Mouse (Mus musculus): ENCODE measurements around the gene Cln3. TPM values are rescaled to one million over a fixed set of nuclear protein-coding genes. Genes with fewer than 3 reads are reported as not detected.

Cln3 gene
- polyA plus RNA-seq, 1 experiment from 2014 or later: 37.3 TPM

Small RNAs within 50 kb of the gene (microRNA-seq; reads per million reads assigned to microRNA genes)
- gene Mir7059: 3.5 reads per million, percentile 14 among the genes with 10 or more reads in this experiment

Other genes starting within 250 kb of the Cln3 start
- gene Lat, start 216.2 kb downstream of the Cln3 start, polyA plus RNA-seq (2015; fragmentation: Nextera tagmentation; extraction: Ambion mirVana): 0.77 and 0.98 TPM in 2 replicates
- gene Spns1, start 208.4 kb downstream of the Cln3 start, polyA plus RNA-seq (2015; fragmentation: Nextera tagmentation; extraction: Ambion mirVana): 75.5 and 80.1 TPM in 2 replicates
- gene Nfatc2ip, start 189.1 kb downstream of the Cln3 start, polyA plus RNA-seq (2015; fragmentation: Nextera tagmentation; extraction: Ambion mirVana): 2.6 and 2.9 TPM in 2 replicates
- not detected in 2 replicates for gene Cd19, start 170.9 kb downstream of the Cln3 start, polyA plus RNA-seq (2015; fragmentation: Nextera tagmentation; extraction: Ambion mirVana)
- gene Rabep2, start 157.1 kb downstream of the Cln3 start, polyA plus RNA-seq (2015; fragmentation: Nextera tagmentation; extraction: Ambion mirVana): 24.4 and 26.5 TPM in 2 replicates
- 0.30 and 0.51 TPM in 2 replicates for gene Atp2a1, start 122.7 kb downstream of the Cln3 start, polyA plus RNA-seq (2015; fragmentation: Nextera tagmentation; extraction: Ambion mirVana)
- 71.2 and 73.9 TPM in 2 replicates for gene Sh2b1, start 110.4 kb downstream of the Cln3 start, polyA plus RNA-seq (2015; fragmentation: Nextera tagmentation; extraction: Ambion mirVana)
- 131 and 140 TPM in 2 replicates for gene Tufm, start 98.5 kb downstream of the Cln3 start, polyA plus RNA-seq (2015; fragmentation: Nextera tagmentation; extraction: Ambion mirVana)
- gene Atxn2l, start 82.4 kb downstream of the Cln3 start, polyA plus RNA-seq (2015; fragmentation: Nextera tagmentation; extraction: Ambion mirVana): 65.4 and 69.9 TPM in 2 replicates
- 181 and 190 TPM in 2 replicates for gene Eif3c, start 19.4 kb downstream of the Cln3 start, polyA plus RNA-seq (2015; fragmentation: Nextera tagmentation; extraction: Ambion mirVana)
- 0.29 and 0.77 TPM in 2 replicates for gene Apobr, start 875 bp downstream of the Cln3 start, polyA plus RNA-seq (2015; fragmentation: Nextera tagmentation; extraction: Ambion mirVana)
- not detected in 2 replicates for gene Il27, start 9.1 kb upstream of the Cln3 start, polyA plus RNA-seq (2015; fragmentation: Nextera tagmentation; extraction: Ambion mirVana)
- 5.2 and 5.7 TPM in 2 replicates for gene Nupr1, start 45.0 kb upstream of the Cln3 start, polyA plus RNA-seq (2015; fragmentation: Nextera tagmentation; extraction: Ambion mirVana)
- 55.8 and 57.5 TPM in 2 replicates for gene Sgf29, start 63.5 kb upstream of the Cln3 start, polyA plus RNA-seq (2015; fragmentation: Nextera tagmentation; extraction: Ambion mirVana)
- gene Sult1a1, start 90.6 kb upstream of the Cln3 start, polyA plus RNA-seq (2015; fragmentation: Nextera tagmentation; extraction: Ambion mirVana): 4.3 and 5.9 TPM in 2 replicates
- 124 and 132 TPM in 2 replicates for gene Bola2, start 109.6 kb upstream of the Cln3 start, polyA plus RNA-seq (2015; fragmentation: Nextera tagmentation; extraction: Ambion mirVana)
- gene Slx1b, start 110.0 kb upstream of the Cln3 start, polyA plus RNA-seq (2015; fragmentation: Nextera tagmentation; extraction: Ambion mirVana): 14.4 and 20.3 TPM in 2 replicates
- 109 and 119 TPM in 2 replicates for gene Coro1a, start 122.0 kb upstream of the Cln3 start, polyA plus RNA-seq (2015; fragmentation: Nextera tagmentation; extraction: Ambion mirVana)
- 98.2 and 100.0 TPM in 2 replicates for gene Mapk3, start 173.8 kb upstream of the Cln3 start, polyA plus RNA-seq (2015; fragmentation: Nextera tagmentation; extraction: Ambion mirVana)
- 1.3 and 2.6 TPM in 2 replicates for gene Gdpd3, start 180.5 kb upstream of the Cln3 start, polyA plus RNA-seq (2015; fragmentation: Nextera tagmentation; extraction: Ambion mirVana)
- 199 and 202 TPM in 2 replicates for gene Ypel3, start 191.1 kb upstream of the Cln3 start, polyA plus RNA-seq (2015; fragmentation: Nextera tagmentation; extraction: Ambion mirVana)
- 0.73 and 0.86 TPM in 2 replicates for gene Tbx6, start 195.7 kb upstream of the Cln3 start, polyA plus RNA-seq (2015; fragmentation: Nextera tagmentation; extraction: Ambion mirVana)
- 196 and 202 TPM in 2 replicates for gene Ppp4c, start 206.7 kb upstream of the Cln3 start, polyA plus RNA-seq (2015; fragmentation: Nextera tagmentation; extraction: Ambion mirVana)
- gene Fam57b, start 211.9 kb upstream of the Cln3 start, polyA plus RNA-seq (2015; fragmentation: Nextera tagmentation; extraction: Ambion mirVana): 32.8 and 40.4 TPM in 2 replicates
- gene 4930451I11Rik, start 245.8 kb upstream of the Cln3 start, polyA plus RNA-seq (2015; fragmentation: Nextera tagmentation; extraction: Ambion mirVana): not detected in 2 replicates